Mouse (Mus musculus): Measurements from ENCODE around the gene Fads1.
"Not testable (repeated sequence)": the region's sequence is repeated elsewhere in the genome, so short reads cannot be mapped to it uniquely, and the experiment has no call there.

Fads1 gene

DNA sequence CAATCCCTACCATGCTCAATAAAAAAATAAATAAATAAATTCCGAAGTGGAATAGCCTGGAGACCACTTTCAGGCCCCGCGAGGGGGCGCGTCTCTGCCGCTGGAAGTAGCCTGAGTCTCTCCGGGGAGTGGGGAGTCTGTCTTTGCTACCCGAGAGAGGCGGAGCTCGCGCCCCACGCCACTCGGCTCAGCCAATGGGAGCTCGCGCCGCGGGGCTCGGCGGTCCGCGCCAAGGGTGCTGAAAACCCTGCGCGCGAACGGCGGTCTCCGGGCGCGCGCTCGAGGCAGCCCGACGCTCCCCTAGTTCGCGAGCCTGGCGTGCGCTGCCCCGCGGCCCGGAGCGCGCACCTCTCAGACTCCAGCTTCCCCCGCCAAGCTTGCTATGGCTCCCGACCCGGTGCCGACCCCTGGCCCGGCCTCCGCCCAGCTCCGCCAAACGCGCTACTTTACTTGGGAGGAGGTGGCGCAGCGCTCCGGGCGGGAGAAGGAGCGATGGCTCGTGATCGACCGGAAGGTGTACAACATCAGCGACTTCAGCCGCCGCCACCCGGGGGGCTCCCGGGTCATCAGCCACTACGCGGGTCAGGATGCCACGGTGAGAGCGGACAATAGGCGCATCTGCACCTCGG, at the start of gene Fads1:
Fads1 (plus strand) TSS at position 219 of the 629 bp plus-strand sequence.
- peak; percentile 91 to 92 for DNase-seq (ENCODE audit: low spot score in 2 of 2)

DNA sequence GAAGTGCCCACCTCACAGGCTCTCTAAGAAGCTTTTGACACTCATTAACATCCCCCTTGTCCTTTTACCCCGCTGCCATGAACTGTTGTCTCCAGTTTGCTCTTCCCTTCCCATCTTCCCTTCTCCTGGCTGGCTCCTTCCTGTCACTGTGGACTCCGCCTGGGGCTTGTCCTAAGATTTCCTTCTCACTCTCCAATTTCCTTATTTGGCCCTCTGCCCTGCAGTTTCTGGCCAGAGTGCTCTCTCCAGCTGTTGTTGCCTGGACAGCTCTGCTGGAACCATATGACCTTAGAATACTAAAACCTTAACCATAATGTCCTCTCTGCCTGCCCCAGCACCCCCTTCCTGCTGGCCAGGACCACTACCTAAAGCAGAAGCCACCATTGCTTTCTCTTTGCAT, 48.0 kb upstream of the Fads1 start:
- no peak for DNase-seq (ENCODE audit: low spot score in 2 of 2)

DNA sequence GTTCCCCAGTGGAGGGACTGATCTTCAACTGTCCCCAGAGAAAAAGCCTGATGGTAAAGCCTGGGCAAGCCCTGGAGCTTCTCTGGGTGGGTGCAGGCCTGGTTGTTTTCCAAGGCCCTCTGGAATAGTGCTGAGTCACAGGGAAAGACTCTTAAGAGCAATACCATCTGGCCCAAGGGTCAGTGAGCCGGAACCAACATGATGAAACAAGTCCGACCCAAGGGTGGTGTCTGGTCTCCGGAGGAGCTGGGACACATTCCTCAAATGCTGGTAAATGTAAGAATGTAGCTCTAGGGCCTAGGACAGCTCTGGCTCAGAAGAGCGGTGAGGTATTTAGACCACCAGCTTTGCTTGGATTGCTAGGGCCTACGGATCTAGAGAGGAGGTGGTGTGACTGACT, 45.3 kb upstream of the Fads1 start:
- no peak for DNase-seq (ENCODE audit: low spot score in 2 of 2)

DNA sequence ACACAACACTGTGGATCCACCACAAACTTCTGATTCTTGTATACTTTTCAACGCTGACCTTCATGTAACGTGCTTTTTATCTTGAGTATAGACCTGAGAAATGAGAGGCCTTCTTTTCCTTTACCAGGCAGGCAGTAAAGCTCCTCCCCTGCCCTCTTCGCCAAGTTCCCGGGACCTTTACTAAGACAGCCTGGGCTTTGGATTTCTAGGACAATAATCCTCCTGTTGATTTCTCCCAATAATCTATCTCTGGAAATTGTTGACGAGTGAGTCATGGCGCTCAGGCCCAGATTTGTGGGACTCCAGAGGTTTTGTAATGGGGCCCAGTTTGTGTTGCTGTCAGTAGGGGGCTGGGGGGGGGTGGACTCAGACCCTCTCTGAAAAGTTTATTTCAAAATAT, 43.0 kb upstream of the Fads1 start:
- no peak for DNase-seq (ENCODE audit: low spot score in 2 of 2)

GRCm38 (mm10) chr19:10143667-10144066, 39.0 kb upstream of the Fads1 start:
- DNase-seq (ENCODE audit: low spot score in 2 of 2), result no peak

GRCm38 (mm10) chr19:10144464-10144863, 38.2 kb upstream of the Fads1 start:
- DNase-seq (ENCODE audit: low spot score in 2 of 2), result no peak

DNA sequence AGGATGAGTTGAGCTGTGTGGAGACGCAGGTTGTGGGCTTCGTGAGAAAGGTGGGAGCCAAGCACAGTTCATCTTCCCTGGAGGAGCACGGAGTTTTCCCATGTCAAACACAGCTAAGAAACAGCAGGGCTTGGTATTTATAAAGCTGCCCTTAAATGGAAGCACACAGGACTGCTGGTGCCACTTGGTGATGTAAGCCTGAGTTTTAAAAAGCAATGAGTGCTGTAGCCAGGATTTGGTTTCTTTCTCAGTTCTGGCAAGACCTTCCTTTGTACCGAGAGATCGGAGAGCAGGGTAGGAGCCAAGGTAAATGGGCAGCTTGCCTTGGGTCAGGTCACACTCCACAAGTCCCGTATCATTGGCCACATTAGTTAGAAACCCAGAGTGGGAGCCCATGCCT, 34.1 kb upstream of the Fads1 start:
- no peak for DNase-seq (ENCODE audit: low spot score in 2 of 2)

- DNase-seq (ENCODE audit: low spot score in 2 of 2), result no peak
These were observed 33.5 kb upstream of the Fads1 start for GRCm38 (mm10) chr19:10149189-10149588.

DNA sequence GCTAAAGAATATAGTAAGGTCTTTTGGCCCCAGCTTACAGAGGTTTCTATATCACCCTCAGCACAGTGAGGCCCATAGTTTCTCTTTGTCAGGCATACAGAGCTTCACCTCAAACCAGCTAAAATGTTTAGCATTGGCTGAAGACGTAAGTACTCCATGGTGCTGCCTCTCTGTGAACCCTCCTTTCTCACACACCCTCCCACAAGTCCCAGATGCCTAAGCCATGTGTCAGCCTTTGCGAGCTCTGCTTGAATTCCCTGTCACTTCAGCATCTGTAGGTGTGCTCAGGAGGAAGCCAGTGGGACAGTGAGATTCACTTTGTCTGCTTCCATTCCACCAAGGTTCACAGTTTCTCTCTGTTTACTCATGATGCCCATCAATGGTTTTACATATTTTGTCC, 25.0 kb upstream of the Fads1 start:
- DNase-seq (ENCODE audit: low spot score in 2 of 2), result no peak

DNA sequence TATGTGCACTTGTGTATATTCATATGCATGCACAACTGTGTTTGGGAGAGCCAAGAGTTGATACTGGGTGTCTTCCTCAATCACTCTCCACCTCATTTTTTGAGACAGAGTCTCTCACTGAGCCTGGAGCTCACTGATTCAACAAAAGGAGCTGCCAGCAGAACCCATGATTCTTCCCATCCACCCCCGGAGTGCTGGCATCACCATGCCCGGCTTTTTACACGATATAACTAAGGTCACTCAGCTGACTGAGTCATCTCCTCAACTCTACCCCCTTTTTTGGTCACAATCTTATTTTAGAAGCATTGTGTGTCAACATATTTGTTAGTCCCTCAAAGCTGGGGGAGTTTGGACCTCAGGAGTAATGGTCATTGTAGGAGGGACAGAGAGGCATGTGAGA, 18.8 kb upstream of the Fads1 start:
- DNase-seq (ENCODE audit: low spot score in 2 of 2), result no peak

GRCm38 (mm10) chr19:10165928-10166327, 16.8 kb upstream of the Fads1 start:
- not testable (repeated sequence) for DNase-seq (ENCODE audit: low spot score in 2 of 2)

- DNase-seq (ENCODE audit: low spot score in 2 of 2), result no peak
These were observed 15.6 kb upstream of the Fads1 start for GRCm38 (mm10) chr19:10167112-10167511.

- DNase-seq (ENCODE audit: low spot score in 2 of 2), result no peak
These were observed 14.7 kb upstream of the Fads1 start for GRCm38 (mm10) chr19:10167951-10168350.

DNA sequence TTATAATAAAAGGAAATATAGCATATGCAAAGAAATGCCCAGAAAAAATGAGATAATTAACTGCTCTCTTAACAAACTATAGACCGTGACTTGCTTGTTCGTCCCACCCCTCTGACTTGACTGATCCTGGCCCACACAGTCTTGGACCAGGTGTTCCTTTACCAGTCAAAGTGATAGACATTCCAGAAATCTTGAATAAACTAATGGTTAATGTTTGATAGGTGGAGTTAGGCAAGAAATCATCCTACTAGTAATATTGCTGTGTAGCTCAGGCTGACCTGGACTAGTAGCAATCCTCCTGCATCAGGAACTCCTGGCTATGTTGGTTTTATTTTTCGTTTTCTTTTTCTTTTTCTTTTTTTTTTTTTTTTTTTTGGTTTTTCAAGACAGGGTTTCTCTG, 14.2 kb upstream of the Fads1 start:
- no peak for DNase-seq (ENCODE audit: low spot score in 2 of 2)

GRCm38 (mm10) chr19:10169179-10169578, 13.5 kb upstream of the Fads1 start:
- DNase-seq (ENCODE audit: low spot score in 2 of 2), result no peak

DNA sequence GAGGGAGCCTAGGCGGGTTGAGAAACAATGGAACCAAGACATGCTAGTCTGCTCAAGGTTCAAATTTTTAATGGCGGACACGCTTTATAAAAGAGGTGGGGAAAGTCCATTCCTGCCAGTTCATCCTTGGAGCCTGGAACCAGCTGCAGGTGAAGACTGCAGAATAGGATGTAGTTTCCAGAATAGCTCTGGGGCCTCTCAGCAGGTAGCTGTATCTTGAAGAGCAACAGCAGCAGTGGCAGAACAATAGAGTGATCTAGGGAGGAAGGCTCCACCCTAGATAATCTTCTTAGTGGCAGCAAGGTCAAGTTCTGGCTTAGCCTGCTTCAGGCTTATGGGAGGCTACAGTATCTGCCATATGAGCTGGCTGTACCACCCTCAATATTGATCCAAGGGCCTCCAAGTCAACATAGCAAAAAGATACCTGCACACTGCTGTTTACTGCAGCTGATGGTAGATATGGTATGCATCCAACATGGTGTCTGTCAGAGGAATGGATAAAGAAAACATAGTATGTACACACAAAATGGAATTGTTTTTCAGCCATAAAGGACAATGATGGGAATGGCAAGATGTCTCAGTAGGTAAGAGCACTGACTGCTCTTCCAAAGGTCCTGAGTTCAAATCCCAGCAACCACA, 12.9 kb upstream of the Fads1 start:
- not testable (repeated sequence) for DNase-seq (ENCODE audit: low spot score in 2 of 2)

GRCm38 (mm10) chr19:10170466-10170865, 12.2 kb upstream of the Fads1 start:
- no peak for DNase-seq (ENCODE audit: low spot score in 2 of 2)

DNA sequence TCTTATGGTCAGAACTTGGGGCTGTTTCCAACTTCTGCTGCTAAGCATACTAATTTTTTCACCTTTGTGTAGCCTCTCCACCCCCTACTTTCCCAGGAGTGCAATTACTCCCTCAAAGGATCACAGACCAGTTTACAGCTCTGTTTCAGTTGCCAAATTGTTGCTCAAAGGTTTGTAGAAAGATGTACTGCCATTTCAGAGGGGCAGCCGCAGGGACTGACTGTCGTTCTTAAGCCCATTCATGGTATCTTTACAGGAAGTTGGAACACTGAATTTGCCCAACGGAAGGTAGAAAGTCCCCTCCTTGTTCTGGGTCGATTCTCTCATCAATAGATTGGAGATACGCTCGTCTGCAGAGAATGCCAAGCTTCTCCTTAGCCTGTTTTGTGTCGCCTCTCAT, 11.3 kb upstream of the Fads1 start:
- DNase-seq (ENCODE audit: low spot score in 2 of 2), result no peak

- no peak for DNase-seq (ENCODE audit: low spot score in 2 of 2)
These were observed 10.8 kb upstream of the Fads1 start for GRCm38 (mm10) chr19:10171846-10172245.

- no peak for DNase-seq (ENCODE audit: low spot score in 2 of 2)
These were observed 9.5 kb upstream of the Fads1 start for GRCm38 (mm10) chr19:10173116-10173718.

- no peak for DNase-seq (ENCODE audit: low spot score in 2 of 2)
These were observed 8.7 kb upstream of the Fads1 start for GRCm38 (mm10) chr19:10173844-10174539.

- DNase-seq (ENCODE audit: low spot score in 2 of 2), result no peak
These were observed 7.7 kb upstream of the Fads1 start for GRCm38 (mm10) chr19:10174956-10175355.

- DNase-seq (ENCODE audit: low spot score in 2 of 2), result no peak
These were observed 6.2 kb upstream of the Fads1 start for GRCm38 (mm10) chr19:10176477-10176876.
